Mouse (Mus musculus) T-helper 17 cell (primary cell): ENCODE results near the gene Cacna1s.

Experiments used
- in situ Hi-C, 2 experiments: fragments of 300-600 bp; cut with MboI, MseI; formaldehyde crosslinking; loops; 1 replicate in 1 of 2; 2 replicates in 1 of 2; pipeline ENCODE4 v1.15.1; 2025; ENCODE audit warnings: high pct_unique_total_duplicates in 2 of 2

Cacna1s gene

GRCm38 (mm10) chr1:136052547-136052946, at the start of gene Cacna1s:
TSS of gene Cacna1s (plus strand) at chr1:136052750.
- in situ Hi-C loops, result no loop called here

- in situ Hi-C loops, result no loop called here
Observed at GRCm38 (mm10) chr1:136006292-136006748, 46.2 kb upstream of the Cacna1s start, which contains the start of gene Igfn1. TSS of gene Igfn1 (minus strand) at chr1:136006342.

DNA sequence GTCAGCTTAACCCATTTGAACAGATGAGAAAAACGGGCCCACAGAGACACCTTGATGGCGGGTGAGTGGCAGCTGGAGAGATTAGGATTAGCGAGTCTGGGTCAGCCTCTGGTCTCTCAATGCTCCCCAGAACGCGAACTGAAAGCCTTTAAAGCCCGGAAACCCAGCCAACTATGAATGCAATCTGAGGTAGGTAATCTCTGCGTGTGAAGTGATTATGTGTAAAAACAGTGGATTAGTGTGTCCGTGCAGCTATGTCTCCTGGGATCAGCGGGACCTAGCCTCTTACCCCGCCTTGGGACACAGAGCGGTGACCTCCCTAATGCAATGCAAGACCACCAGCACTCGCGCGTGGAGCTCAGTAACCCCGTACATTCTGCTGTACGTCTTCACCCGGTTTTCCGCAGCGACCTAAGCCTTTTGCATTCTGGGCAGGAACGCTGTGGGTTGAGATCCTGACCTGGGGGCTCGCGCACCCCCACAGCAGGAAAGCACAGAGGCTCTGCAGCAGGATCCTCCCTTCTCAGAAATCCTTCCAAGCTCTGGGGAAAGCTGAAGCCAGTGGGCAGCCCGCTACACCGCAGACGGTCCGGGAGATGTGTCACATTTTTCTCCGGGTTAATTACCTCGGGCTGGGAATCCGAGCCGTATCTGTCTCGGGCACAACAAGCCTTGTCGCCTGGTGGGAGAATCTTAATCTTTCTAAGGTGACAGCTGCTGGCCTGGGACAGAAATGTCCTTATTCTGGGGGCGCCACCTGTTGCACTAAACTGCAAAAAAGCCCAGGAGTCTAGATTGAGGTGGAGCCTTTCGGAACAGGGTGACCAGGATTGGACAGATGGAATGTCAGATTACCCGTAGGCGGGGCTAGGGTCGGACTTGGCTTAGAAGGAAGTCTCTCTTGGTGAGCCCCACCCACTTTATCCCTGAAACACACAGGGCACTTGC, 45.1 kb upstream of the Cacna1s start, which contains the start of gene Tmem9:
Tmem9 (plus strand) TSS at position 940 of the 948 bp plus-strand sequence.
- in situ Hi-C loops, result no loop called here

- in situ Hi-C loops, result no loop called here
Observed at GRCm38 (mm10) chr1:136008159-136008533, 44.4 kb upstream of the Cacna1s start.

DNA sequence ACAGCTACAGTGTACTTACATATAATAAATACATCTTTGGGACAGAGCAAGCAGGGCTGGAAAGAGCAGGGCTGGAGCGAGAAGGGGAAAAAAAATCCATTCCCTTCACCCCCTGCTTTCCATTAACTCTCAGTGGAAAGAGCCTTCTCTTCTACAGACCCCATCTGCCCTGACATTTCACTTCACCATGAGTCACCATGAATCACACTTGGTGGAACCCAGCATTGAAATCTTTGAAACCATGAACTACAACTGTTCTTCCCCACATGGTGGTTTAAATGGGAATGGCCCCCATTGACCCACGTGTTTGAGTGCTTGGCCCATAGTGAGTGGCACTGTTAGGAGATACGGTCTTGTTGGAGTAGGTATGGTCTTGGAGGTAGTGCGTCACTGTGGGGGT, 42.3 kb upstream of the Cacna1s start:
- in situ Hi-C loops, result no loop called here

DNA sequence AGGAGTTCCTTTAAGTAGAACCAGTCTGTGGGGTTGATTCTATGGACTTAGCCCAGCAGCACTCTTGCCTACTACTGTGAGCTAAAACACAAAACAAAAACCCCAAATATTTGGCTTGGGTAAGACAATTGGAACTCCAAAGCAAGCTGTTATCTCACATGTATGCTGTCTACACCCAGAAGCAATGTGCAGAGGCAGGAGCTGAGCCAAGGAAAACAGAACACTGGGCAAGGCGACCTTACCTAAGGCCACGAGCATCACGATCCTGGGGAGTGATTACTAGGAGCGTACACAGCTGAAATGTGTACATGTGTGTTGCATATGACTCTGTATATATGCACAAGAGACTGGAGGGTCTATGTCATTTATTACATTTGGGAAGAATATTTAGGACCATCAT, 39.0 kb upstream of the Cacna1s start:
- in situ Hi-C loops, result no loop called here

DNA sequence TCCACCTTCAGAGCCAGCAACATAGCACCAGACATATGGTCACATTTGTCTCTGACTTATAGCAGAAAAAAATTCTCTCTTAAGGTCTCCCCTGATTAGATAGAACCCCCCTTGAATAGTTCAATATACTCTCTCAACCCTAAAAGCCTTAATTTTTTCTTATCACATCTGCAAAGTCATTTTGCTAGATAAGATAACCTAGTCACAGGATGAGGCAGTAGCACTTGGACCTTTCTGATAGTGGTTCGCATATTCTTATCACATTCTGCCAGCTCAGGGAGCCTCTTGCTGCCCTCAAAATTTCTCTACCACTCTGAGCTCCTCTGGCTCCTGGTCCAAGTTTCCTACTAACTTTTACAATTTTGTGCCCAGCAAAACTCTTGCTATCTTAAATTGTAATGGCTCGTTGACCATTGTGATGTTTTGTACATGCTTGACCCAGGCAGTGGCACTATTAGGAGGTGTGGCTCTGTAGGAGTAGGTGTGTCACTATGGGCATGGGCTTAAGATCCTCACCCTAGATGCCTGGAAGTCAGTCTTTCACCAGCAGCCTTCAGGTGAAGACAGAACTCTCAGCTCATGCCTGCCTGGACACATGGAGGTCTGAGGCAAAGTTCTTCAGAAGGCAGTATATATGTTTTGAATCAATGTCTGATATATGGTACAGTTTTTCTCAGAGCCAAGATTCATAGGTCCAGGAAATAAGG, 37.6 kb upstream of the Cacna1s start:
- in situ Hi-C loops, result no loop called here

DNA sequence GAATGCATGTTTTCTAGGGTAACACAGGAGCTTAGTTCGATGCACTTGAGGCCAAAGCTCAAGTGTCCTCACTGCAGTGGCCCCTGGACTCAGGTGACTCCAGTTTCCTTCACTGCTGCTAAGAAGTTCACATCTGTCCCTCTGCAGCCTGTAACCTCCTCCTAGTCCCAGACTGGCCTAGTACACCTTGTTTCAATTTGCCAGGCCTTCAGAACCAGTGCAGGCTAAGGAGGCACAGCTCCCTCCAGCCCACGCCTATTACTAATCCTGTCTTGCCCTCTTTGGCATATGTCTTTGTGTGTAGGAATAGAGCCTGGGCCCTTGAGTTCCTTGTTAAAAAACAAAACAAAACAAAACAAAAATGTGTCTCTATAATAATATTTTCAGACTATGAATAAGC, 35.2 kb upstream of the Cacna1s start:
- in situ Hi-C loops, result no loop called here

DNA sequence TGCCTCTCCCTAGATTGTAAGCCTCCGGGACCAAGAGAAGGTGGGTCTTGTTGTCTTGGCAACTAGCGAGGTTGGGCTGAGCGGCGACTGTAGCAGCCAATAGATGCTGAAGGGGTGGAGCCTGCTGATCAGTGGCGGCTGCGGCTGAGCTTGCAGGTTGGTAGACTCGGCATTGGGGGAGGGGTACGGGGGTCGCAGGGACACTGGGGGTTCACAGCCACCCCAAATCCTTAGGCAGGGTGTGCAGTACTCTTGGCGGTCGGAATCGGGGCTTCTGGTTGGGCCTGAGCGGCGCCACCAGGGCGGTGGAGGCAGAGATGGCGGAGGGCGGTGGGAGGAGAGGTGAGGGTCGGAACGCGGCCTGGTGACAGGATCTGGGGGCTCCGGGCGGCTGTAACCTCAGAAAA, 34.6 kb upstream of the Cacna1s start:
- in situ Hi-C loops, result no loop called here

- in situ Hi-C loops, result no loop called here
Observed at GRCm38 (mm10) chr1:136018390-136019189, 34.0 kb upstream of the Cacna1s start.

GRCm38 (mm10) chr1:136030201-136030600, 22.3 kb upstream of the Cacna1s start:
- in situ Hi-C loops, result no loop called here

GRCm38 (mm10) chr1:136031697-136032096, 20.9 kb upstream of the Cacna1s start:
- in situ Hi-C loops, result no loop called here

DNA sequence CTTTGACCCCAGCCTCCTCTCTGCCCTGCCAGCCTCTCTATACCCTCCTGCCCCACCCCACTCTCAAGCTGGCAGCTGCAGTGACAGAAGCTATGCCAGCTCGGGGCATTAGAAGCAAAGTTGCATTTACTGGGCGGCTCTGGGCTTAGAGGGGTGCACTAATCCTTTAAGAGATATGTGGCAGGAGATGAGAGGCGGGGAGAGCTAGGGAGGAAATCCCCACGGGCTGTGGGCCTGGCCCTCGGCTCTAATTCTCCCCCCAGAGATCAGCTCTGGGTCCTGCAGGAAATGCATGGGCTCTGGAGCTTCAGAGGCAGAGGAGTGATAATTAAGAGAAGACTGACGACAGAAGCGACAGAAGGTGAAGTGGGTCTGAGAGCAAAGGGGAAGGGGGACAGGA, 19.6 kb upstream of the Cacna1s start:
- in situ Hi-C loops, result no loop called here

- in situ Hi-C loops, result no loop called here
Observed at GRCm38 (mm10) chr1:136038746-136039538, 13.6 kb upstream of the Cacna1s start.

DNA sequence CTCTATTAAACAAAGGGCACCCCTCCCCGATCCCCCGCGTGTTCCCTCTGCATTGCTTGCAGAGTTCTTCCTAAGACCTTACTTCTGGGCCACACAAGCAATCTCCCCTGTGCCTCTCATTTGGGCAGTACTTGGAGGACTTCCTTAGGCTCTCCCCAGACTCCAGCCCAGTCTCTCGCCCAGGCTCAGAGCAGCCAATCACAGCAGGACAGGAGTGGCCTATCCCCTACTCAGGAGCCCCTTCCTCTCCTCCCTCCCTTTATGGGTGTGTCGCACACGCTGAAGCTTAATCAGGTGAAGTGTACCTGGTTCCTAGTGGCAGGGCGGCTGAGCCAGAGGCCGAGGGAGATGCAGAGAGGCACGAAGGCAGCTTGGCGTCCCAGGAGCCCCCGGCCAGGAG, 12.1 kb upstream of the Cacna1s start:
- in situ Hi-C loops, result loop anchor here in 1 of 2 experiments (10.0 kb wide), 1 partner anchor 414 kb away; no protein-coding TSS in a partner anchor

GRCm38 (mm10) chr1:136040874-136041273, 11.7 kb upstream of the Cacna1s start:
- in situ Hi-C loops, result loop anchor here in 1 of 2 experiments (10.0 kb wide), 1 partner anchor 414 kb away; no protein-coding TSS in a partner anchor

DNA sequence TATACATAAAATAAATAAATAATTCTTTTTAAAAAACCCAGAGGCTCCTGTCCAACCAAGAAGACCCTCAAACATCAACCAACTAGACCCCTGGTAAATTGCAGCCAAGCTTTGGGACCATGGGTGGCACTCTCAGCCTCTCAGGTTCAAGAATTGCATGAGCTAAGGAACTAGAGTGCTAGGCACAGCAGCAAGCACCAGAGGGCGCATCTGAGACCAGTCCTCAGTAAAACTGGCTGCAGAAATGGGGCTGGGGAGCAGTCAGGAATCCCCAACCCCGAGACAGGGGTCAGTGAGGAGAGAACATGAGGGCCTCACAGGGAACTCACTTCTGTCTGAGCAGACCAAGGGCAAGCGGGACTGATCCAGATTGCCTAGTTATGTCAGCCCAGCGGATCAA, 6.8 kb upstream of the Cacna1s start:
- in situ Hi-C loops, result loop anchor here in 1 of 2 experiments (10.0 kb wide), 1 partner anchor 409 kb away; no protein-coding TSS in a partner anchor

DNA sequence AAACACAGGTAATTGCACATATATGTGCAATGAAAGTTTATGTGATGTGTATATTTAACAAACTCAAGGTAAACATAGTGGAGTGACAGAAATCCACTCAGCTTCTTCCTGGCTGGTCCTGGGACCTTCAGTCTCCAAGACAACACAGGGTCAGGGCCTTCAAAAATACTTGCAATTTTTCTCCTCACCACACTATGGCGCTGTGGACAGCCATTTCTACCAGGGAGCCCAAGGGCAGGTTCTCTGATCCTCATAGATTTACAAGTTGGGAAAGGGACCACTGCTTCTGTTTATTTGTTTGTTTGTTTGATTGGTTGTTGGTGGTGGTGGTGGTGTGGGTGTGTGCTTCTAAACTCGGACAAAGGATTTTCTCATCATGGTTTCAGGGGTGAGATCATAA, 5.1 kb upstream of the Cacna1s start:
- in situ Hi-C loops, result loop anchor here in 1 of 2 experiments (10.0 kb wide), 1 partner anchor 407 kb away; no protein-coding TSS in a partner anchor

DNA sequence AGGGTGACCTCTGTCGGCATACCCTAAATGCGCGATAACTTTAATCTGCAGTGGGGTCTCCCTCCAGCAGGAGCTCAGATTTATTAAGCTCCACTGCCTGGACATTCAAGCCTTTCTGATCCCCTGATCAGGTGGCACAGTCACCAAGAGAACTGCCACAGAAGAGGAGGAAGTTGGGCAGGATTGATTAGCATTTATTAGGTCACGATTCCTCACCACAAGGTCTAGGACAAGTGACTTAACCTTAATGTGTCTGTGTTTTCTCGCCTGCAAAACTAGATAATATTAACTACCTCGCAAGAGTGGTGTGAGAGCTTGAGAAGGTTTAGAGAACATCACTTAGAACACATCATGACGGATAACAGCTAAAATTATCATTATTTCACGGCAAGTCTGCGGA, 4.7 kb upstream of the Cacna1s start:
- in situ Hi-C loops, result loop anchor here in 1 of 2 experiments (10.0 kb wide), 1 partner anchor 407 kb away; no protein-coding TSS in a partner anchor

GRCm38 (mm10) chr1:136050312-136051012, 2.1 kb upstream of the Cacna1s start, which contains the start of gene Ascl5:
TSS of gene Ascl5 (plus strand) at chr1:136050804.
- in situ Hi-C loops, result no loop called here
